Mouse (Mus musculus) hindbrain, embryonic 11.5 days (tissue): ENCODE results near the gene Nubp1. TPM values are rescaled to one million over a fixed set of nuclear protein-coding genes. Genes with fewer than 3 reads are reported as not detected.

ENCODE experiments used
- ATAC-seq: fragments of 200-750 bp; cut with Nextera tagmentation; 2 replicates; pipeline ENCODE4 v1.8.0; 2017; ENCODE audit warnings: mild to moderate bottlenecking, moderate TSS enrichment, moderate library complexity; ENCODE audit not compliant: low FRiP score
- DNase-seq: peaks from one replicate; pipeline ENCODE4 v3.0.0-alpha.2; 2015; ENCODE audit warnings: low spot score
- H3K27ac ChIP-seq: fragments of 300-500 bp; sonication (generic); 2 replicates; pipeline ENCODE4 v1.5.1; 2014; ENCODE audit warnings: mild to moderate bottlenecking, low read depth, low read length
- H3K27me3 ChIP-seq: fragments of 300-500 bp; sonication (generic); 2 replicates; pipeline ENCODE4 v1.6.1; 2014; ENCODE audit warnings: mild to moderate bottlenecking, low read length, moderate library complexity, mixed read lengths; ENCODE audit not compliant: control insufficient read depth, insufficient read depth
- H3K36me3 ChIP-seq: fragments of 300-500 bp; sonication (generic); 2 replicates; pipeline ENCODE4 v1.6.1; 2014; ENCODE audit warnings: mild to moderate bottlenecking, low read length, moderate library complexity, mixed read lengths; ENCODE audit not compliant: control insufficient read depth, insufficient read depth
- H3K4me1 ChIP-seq: fragments of 300-500 bp; sonication (generic); replicated peaks from 2 replicates; pipeline ENCODE4 v1.6.1; 2014; ENCODE audit warnings: low read length, mixed read lengths; ENCODE audit not compliant: control insufficient read depth, insufficient read depth
- H3K4me2 ChIP-seq: fragments of 300-500 bp; sonication (generic); replicated peaks from 2 replicates; pipeline ENCODE4 v1.6.1; 2014; ENCODE audit warnings: mild to moderate bottlenecking, low read depth, low read length
- H3K4me3 ChIP-seq: fragments of 300-500 bp; sonication (generic); 2 replicates; pipeline ENCODE4 v1.5.1; 2014; ENCODE audit warnings: low read depth, low read length
- H3K9ac ChIP-seq: fragments of 300-500 bp; sonication (generic); 2 replicates; pipeline ENCODE4 v1.6.1; 2014; ENCODE audit warnings: low read depth, low read length
- H3K9me3 ChIP-seq: fragments of 300-500 bp; sonication (generic); 2 replicates; pipeline ENCODE4 v1.6.1; 2016; ENCODE audit warnings: low read length; ENCODE audit not compliant: control insufficient read depth
- WGBS: fragments of 180-500 bp; shearing (Covaris S2); extraction: QIAGEN DNeasy Blood & Tissue Kit; methylation state at CpG from one replicate; pipeline ENCODE4 v1.1.7; 2014; 5-methylcytosine and 5-hydroxymethylcytosine counted together
- polyA plus RNA-seq: library from polyadenylated mRNA; unstranded; fragments of >200 nt; fragmentation: Nextera tagmentation; extraction: Ambion mirVana; gene quantifications from 2 replicates; pipeline ENCODE4 v1.2.1, GENCODE M21; 2014

The Nubp1 gene
- polyA plus RNA-seq, 1 experiment from 2014 or later: 58.5 TPM

DNA sequence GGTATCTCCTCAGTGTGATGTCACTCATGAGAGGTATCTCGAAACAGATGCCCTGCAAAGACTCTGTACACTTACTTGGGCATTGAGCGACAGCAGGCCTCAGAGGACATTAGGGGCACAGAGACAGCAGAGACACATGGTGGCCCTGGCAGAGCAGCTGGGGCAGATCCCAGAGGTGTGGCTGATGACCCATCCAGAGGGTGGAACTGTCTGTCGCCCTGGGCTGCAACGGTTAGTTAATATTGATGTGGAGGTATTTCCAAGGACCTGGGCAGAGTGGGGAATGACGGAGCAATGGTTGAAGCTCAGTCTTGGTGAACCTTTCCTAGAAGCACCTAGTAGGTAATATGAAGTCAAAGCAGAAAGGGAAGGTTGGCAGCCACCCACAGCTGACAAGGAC is 13.0 kb upstream of the Nubp1 start:
- Histone ChIP-seq H3K4me2 (no peak overlapping the region), H3K9me3 (no peaks in the 10 kb centered on the region), H3K36me3 (no peaks in the 10 kb centered on the region), H3K9ac (no peak overlapping the region), H3K27ac (no peak overlapping the region), H3K4me3 (no peak overlapping the region), H3K4me1 (no peaks in the 10 kb centered on the region), H3K27me3 (no peaks in the 10 kb centered on the region)
- DNase-seq (no peak), ATAC-seq (no peak)
- WGBS: 71% methylated on average over 5 of the region's 5 CpGs

DNA sequence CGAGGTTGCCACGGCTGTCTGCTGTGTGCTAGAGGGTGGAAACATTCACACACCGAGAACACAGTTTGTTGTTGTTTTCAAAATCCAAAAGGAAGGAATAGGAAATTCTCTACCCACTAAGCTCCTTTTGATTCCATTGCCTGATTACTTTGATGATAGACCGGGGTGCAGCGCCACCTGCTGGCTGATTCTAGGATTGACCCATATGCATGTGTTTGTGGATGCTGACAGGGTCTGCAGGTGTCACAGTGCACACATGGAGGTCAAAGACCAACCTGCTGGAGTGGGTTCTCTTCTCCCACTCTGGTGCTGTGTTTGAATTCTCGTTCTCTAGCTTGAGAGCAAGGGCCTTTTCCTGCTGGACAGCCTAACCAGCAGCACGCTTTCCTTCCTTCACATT is 12.6 kb upstream of the Nubp1 start:
- no peak overlapping the region for H3K27ac ChIP-seq
- no peaks in the 10 kb centered on the region for H3K9me3 ChIP-seq
- no peaks in the 10 kb centered on the region for H3K27me3 ChIP-seq
- DNase-seq (peak; percentile 89), ATAC-seq (no peak)
- H3K4me1 ChIP-seq: no peaks in the 10 kb centered on the region
- no peak overlapping the region for H3K4me2 ChIP-seq
- no peak overlapping the region for H3K9ac ChIP-seq
- no peaks in the 10 kb centered on the region for H3K36me3 ChIP-seq
- no peak overlapping the region for H3K4me3 ChIP-seq
- 36% methylated on average over 7 of the region's 7 CpGs for WGBS

- H3K4me2 ChIP-seq: no peak overlapping the region
- 77% methylated on average over 6 of the region's 6 CpGs for WGBS
- no peaks in the 10 kb centered on the region for H3K4me1 ChIP-seq
- peaks cover 13% of the 10 kb centered on the region; the same call in 1 of the 2 replicates for H3K36me3 ChIP-seq
- no peaks in the 10 kb centered on the region for H3K27me3 ChIP-seq
- no peak for ATAC-seq
- H3K27ac ChIP-seq: no peak overlapping the region
- H3K9ac ChIP-seq: no peak overlapping the region
- H3K4me3 ChIP-seq: no peak overlapping the region
- H3K9me3 ChIP-seq: no peaks in the 10 kb centered on the region
- no peak for DNase-seq
Observed at GRCm38 (mm10) chr16:10415976-10416375, 4.2 kb downstream of the Nubp1 start.

DNA sequence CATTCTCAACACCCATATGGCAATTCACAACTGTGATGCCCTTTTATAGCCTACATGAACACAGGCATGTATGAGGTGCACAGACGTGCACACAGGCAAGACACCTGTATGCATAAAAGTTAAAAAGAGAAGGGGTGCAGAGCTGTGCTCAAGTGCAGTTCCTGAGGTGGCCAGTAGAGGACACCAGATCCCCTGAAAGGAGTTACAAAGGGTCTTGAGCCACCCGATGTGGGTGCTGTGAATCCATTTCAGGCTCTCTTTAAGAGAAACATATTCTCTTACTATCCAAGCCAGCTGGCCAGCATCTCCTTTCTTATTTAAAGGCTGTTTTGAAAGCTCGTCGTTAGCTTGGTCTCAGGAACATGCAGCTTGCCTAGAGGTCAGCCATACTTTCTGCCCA is 5.1 kb downstream of the Nubp1 start:
- Histone ChIP-seq H3K27ac (no peak overlapping the region), H3K4me3 (no peak overlapping the region), H3K9me3 (no peaks in the 10 kb centered on the region), H3K4me1 (no peaks in the 10 kb centered on the region), H3K9ac (no peak overlapping the region), H3K27me3 (no peaks in the 10 kb centered on the region), H3K4me2 (no peak overlapping the region), H3K36me3 (peaks cover 17% of the 10 kb centered on the region; the same call in 1 of the 2 replicates)
- DNase-seq: peak; percentile 15
- 93% methylated on average over 4 of the region's 4 CpGs for WGBS
- no peak for ATAC-seq

DNA sequence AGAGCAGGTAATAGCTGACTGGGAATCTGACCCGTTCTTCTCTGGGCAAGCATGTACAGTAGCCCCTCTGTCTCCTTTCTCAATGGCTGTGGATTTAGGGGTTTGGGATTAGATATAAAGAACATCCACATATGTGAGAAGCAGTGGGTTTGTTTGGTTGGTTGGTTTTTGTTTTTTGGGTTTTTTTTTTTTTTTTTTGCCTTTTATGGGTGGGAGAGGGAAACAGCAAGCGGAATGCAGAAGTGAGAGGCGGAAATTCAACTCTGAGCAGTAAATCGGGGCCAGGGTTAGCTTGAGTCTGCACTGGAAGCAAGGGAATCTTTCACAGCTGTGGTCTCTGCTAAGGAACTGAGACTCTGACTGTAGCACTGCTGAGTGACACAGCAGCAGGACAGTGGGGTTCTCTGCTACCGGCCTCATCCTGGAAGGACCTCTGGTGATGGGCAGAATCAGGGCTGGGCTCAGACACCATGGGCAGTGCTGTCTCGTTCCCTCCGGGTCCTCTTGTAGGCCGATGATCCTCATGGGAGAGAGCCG is 6.0 kb downstream of the Nubp1 start:
- peaks cover 17% of the 10 kb centered on the region; the same call in 1 of the 2 replicates for H3K36me3 ChIP-seq
- WGBS: over 99% methylated on average over 9 of the region's 9 CpGs
- ATAC-seq: no peak

DNA sequence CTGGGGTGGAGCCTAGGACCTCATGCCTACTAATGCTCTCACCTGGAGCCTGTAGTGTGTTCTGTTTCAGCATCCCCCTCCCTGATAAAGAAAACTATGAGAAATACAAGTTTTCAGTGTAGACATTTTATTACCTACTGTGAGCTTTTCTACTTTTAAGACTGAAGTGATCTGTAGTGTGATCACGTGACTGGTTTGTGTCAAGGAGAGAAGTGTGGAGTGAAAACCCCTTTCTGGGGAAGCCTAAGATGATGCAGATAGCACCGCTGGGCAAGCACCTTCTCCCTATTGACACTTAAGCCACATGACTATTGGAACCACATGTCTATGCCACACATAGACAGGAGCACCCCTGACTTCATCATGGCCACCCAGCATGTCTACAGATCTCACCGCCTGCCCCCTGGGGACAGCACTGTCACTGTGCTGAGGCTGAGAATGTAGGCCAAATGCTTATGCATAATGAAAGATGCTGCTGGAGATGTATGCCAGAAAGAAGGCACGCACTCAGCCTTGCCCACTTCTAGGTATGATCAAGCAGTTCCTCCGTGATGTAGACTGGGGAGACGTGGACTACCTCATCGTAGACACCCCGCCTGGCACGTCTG is 8.8 kb downstream of the Nubp1 start:
- 91% methylated on average over 9 of the region's 9 CpGs for WGBS
- no peak overlapping the region for H3K4me3 ChIP-seq
- H3K27me3 ChIP-seq: no peaks in the 10 kb centered on the region
- no peak overlapping the region for H3K4me2 ChIP-seq
- H3K36me3 ChIP-seq: peaks cover 13% of the 10 kb centered on the region; the same call in 1 of the 2 replicates
- no peak for ATAC-seq
- no peak for DNase-seq
- H3K27ac ChIP-seq: no peak overlapping the region
- H3K4me1 ChIP-seq: no peaks in the 10 kb centered on the region
- H3K9ac ChIP-seq: no peak overlapping the region
- H3K9me3 ChIP-seq: no peaks in the 10 kb centered on the region

More for the DNA sequence above, 6.0 kb downstream of the Nubp1 start:
- no peak overlapping the region for H3K4me2 ChIP-seq
- no peaks in the 10 kb centered on the region for H3K4me1 ChIP-seq
- no peaks in the 10 kb centered on the region for H3K9me3 ChIP-seq
- H3K4me3 ChIP-seq: no peak overlapping the region
- H3K27ac ChIP-seq: no peak overlapping the region
- no peak overlapping the region for H3K9ac ChIP-seq
- no peaks in the 10 kb centered on the region for H3K27me3 ChIP-seq
- DNase-seq: no peak

DNA sequence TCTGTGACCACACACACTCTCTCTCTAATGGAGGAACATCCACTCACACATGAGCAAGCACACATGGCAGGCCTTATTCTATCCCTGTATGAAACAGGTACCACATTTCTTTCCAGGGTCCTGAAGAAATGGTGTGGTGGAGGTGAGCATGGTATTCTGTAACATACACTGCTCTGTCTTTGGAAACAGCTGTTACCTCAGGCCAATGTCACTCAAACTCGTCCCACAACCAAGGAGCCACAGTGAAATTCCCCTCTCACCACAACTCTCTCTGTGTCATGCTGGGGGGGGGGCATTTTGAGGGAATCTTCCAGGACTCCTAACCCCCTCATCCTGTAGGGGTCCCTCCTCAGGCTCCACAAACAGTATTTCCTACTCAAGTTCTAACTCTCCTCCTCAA is 20.2 kb downstream of the Nubp1 start:
- H3K27ac ChIP-seq: no peak overlapping the region
- no peaks in the 10 kb centered on the region for H3K9me3 ChIP-seq
- no peak overlapping the region for H3K9ac ChIP-seq
- no peaks in the 10 kb centered on the region for H3K4me1 ChIP-seq
- no peak overlapping the region for H3K4me3 ChIP-seq
- 67% methylated on average over 1 of the region's 1 CpGs for WGBS
- no peak for DNase-seq
- no peaks in the 10 kb centered on the region for H3K36me3 ChIP-seq
- H3K27me3 ChIP-seq: no peaks in the 10 kb centered on the region
- ATAC-seq: no peak
- no peak overlapping the region for H3K4me2 ChIP-seq

DNA sequence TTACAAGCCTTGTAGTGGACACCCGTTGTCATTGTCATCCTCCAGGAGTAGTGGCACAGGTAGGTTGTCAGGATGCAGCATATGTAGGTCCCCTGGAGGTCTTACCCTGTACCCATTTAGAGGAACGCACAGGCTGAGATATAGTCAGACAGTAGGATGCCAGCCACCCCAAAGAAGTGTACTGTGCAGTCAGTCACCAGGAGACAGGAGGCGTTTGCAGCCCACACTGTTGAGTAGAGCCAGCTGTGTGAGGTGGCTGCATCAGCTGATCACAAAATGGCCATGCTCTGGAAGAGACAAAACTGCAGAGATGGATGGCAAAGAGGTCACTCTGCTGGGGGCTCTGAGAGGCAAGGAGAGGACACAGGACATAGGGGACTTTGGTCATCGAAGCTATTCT is 20.6 kb downstream of the Nubp1 start:
- Histone ChIP-seq H3K36me3 (no peaks in the 10 kb centered on the region), H3K4me1 (no peaks in the 10 kb centered on the region)

DNA sequence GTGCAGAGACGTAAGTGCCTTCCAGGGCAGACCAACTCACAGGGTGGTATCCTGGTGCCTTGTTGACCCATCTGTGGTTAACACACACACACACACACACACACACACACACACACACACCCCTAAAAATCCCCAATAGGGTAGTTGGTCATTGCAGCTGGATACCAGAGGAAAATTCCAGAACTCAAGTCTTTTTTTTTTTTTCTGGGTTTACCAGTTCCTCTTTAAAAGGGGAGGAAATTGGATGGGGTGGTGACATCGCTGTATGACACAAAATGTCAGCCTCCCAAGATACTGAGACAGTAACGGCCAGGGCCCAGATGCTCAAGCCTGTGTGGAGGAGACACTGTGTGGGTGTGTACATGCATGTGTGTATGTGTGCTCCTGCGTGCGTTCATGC is 21.6 kb downstream of the Nubp1 start:
- Histone ChIP-seq H3K27ac (no peak overlapping the region), H3K27me3 (no peaks in the 10 kb centered on the region), H3K9ac (no peak overlapping the region), H3K4me2 (no peak overlapping the region), H3K4me1 (no peaks in the 10 kb centered on the region), H3K9me3 (no peaks in the 10 kb centered on the region), H3K4me3 (no peak overlapping the region), H3K36me3 (no peaks in the 10 kb centered on the region)
- DNase-seq (no peak), ATAC-seq (no peak)
- WGBS: 93% methylated on average over 5 of the region's 5 CpGs

More for the DNA sequence above, 20.6 kb downstream of the Nubp1 start:
- ATAC-seq (no peak), DNase-seq (no peak)
- no peaks in the 10 kb centered on the region for H3K9me3 ChIP-seq
- 89% methylated on average over 4 of the region's 4 CpGs for WGBS
- H3K27ac ChIP-seq: no peak overlapping the region
- H3K27me3 ChIP-seq: no peaks in the 10 kb centered on the region
- H3K9ac ChIP-seq: no peak overlapping the region
- H3K4me2 ChIP-seq: no peak overlapping the region
- no peak overlapping the region for H3K4me3 ChIP-seq
